Mouse (Mus musculus): Measurements from ENCODE around the gene C2cd2l. TPM values are rescaled to one million over a fixed set of nuclear protein-coding genes. Genes with fewer than 3 reads are reported as not detected.

C2cd2l gene
- polyA plus RNA-seq, 1 experiment from 2014 or later, result 24.8 TPM

GRCm38 (mm10) chr9:44319105-44319886 lies 789 bp downstream of the C2cd2l start:
- peak; percentile 37 for ATAC-seq
- Histone ChIP-seq H3K27me3 (ENCODE audit: control insufficient read depth, insufficient read depth, low read depth, low read length) (no peaks in the 10 kb centered on the region), H3K36me3 (ENCODE audit: control insufficient read depth, insufficient read depth, low read length) (peaks cover 13% of the 10 kb centered on the region), H3K4me3 (ENCODE audit: low read depth, low read length) (peak overlapping the region; percentile 97), H3K9me3 (replicated peaks; ENCODE audit: control insufficient read depth, low read length, poor library complexity, severe bottlenecking) (no peaks in the 10 kb centered on the region), H3K27ac (ENCODE audit: low read length) (peak overlapping the region; percentile 78), H3K4me1 (ENCODE audit: control insufficient read depth, insufficient read depth, low read length) (peaks cover 28% of the 10 kb centered on the region), H3K9ac (ENCODE audit: low read depth, low read length) (peak overlapping the region; percentile 97), H3K4me2 (ENCODE audit: low read length) (peak overlapping the region; percentile 91)
- WGBS, result 2% methylated on average over 37 of the region's 37 CpGs

GRCm38 (mm10) chr9:44318826-44319095 lies 1.3 kb downstream of the C2cd2l start:
- Histone ChIP-seq H3K27me3 (ENCODE audit: control insufficient read depth, insufficient read depth, low read depth, low read length) (no peaks in the 10 kb centered on the region), H3K4me1 (ENCODE audit: control insufficient read depth, insufficient read depth, low read length) (peaks cover 28% of the 10 kb centered on the region), H3K9ac (ENCODE audit: low read depth, low read length) (peak overlapping the region; percentile 97), H3K9me3 (replicated peaks; ENCODE audit: control insufficient read depth, low read length, poor library complexity, severe bottlenecking) (no peaks in the 10 kb centered on the region), H3K4me3 (ENCODE audit: low read depth, low read length) (peak overlapping the region; percentile 97), H3K27ac (ENCODE audit: low read length) (no peak overlapping the region), H3K36me3 (ENCODE audit: control insufficient read depth, insufficient read depth, low read length) (peaks cover 15% of the 10 kb centered on the region), H3K4me2 (ENCODE audit: low read length) (peak overlapping the region; percentile 91)
- ATAC-seq, result no peak
- WGBS, result 30% methylated on average over 3 of the region's 3 CpGs

- no peak for ATAC-seq
- Histone ChIP-seq H3K27ac (ENCODE audit: low read length) (no peak overlapping the region), H3K27me3 (ENCODE audit: control insufficient read depth, insufficient read depth, low read depth, low read length) (no peaks in the 10 kb centered on the region), H3K9ac (ENCODE audit: low read depth, low read length) (peak overlapping the region; percentile 97), H3K9me3 (replicated peaks; ENCODE audit: control insufficient read depth, low read length, poor library complexity, severe bottlenecking) (no peaks in the 10 kb centered on the region), H3K4me2 (ENCODE audit: low read length) (peak overlapping the region; percentile 91), H3K4me3 (ENCODE audit: low read depth, low read length) (peak overlapping the region; percentile 97), H3K36me3 (ENCODE audit: control insufficient read depth, insufficient read depth, low read length) (peaks cover 17% of the 10 kb centered on the region), H3K4me1 (ENCODE audit: control insufficient read depth, insufficient read depth, low read length) (peaks cover 28% of the 10 kb centered on the region)
- WGBS, result 43% methylated on average over 5 of the region's 5 CpGs
Measured at GRCm38 (mm10) chr9:44318076-44318825, 1.8 kb downstream of the C2cd2l start.

- H3K4me2 ChIP-seq (ENCODE audit: low read length), result peak overlapping the region; percentile 91
- no peak for ATAC-seq
- no peaks in the 10 kb centered on the region for H3K9me3 ChIP-seq (replicated peaks; ENCODE audit: control insufficient read depth, low read length, poor library complexity, severe bottlenecking)
- H3K4me1 ChIP-seq (ENCODE audit: control insufficient read depth, insufficient read depth, low read length), result peaks cover 28% of the 10 kb centered on the region
- peaks cover 17% of the 10 kb centered on the region for H3K36me3 ChIP-seq (ENCODE audit: control insufficient read depth, insufficient read depth, low read length)
- 0 out of 2 replicates have a peak overlapping the region, but pooled peaks have one; percentile 97 for H3K9ac ChIP-seq (ENCODE audit: low read depth, low read length)
- H3K27me3 ChIP-seq (ENCODE audit: control insufficient read depth, insufficient read depth, low read depth, low read length), result no peaks in the 10 kb centered on the region
- WGBS, result 69% methylated on average over 4 of the region's 4 CpGs
- no peak overlapping the region for H3K27ac ChIP-seq (ENCODE audit: low read length)
- no peak overlapping the region for H3K4me3 ChIP-seq (ENCODE audit: low read depth, low read length)
Measured at GRCm38 (mm10) chr9:44317452-44317851, 2.6 kb downstream of the C2cd2l start.

- Histone ChIP-seq H3K27me3 (ENCODE audit: control insufficient read depth, insufficient read depth, low read depth, low read length) (no peaks in the 10 kb centered on the region), H3K9ac (ENCODE audit: low read depth, low read length) (no peak overlapping the region), H3K4me2 (ENCODE audit: low read length) (no peak overlapping the region), H3K4me3 (ENCODE audit: low read depth, low read length) (no peak overlapping the region), H3K36me3 (ENCODE audit: control insufficient read depth, insufficient read depth, low read length) (peaks cover 19% of the 10 kb centered on the region), H3K9me3 (replicated peaks; ENCODE audit: control insufficient read depth, low read length, poor library complexity, severe bottlenecking) (no peaks in the 10 kb centered on the region), H3K27ac (ENCODE audit: low read length) (no peak overlapping the region), H3K4me1 (ENCODE audit: control insufficient read depth, insufficient read depth, low read length) (peaks cover 21% of the 10 kb centered on the region)
- ATAC-seq, result no peak
- WGBS, result 96% methylated on average over 18 of the region's 18 CpGs
Measured at GRCm38 (mm10) chr9:44314910-44315309, 5.2 kb downstream of the C2cd2l start.

- H3K27me3 ChIP-seq (ENCODE audit: control insufficient read depth, insufficient read depth, low read depth, low read length), result no peaks in the 10 kb centered on the region
- peaks cover 19% of the 10 kb centered on the region for H3K4me1 ChIP-seq (ENCODE audit: control insufficient read depth, insufficient read depth, low read length)
- 54% methylated on average over 4 of the region's 4 CpGs for WGBS
- H3K4me2 ChIP-seq (ENCODE audit: low read length), result no peak overlapping the region
- peaks cover 19% of the 10 kb centered on the region for H3K36me3 ChIP-seq (ENCODE audit: control insufficient read depth, insufficient read depth, low read length)
- no peak for ATAC-seq
- no peak overlapping the region for H3K27ac ChIP-seq (ENCODE audit: low read length)
- H3K4me3 ChIP-seq (ENCODE audit: low read depth, low read length), result no peak overlapping the region
- H3K9ac ChIP-seq (ENCODE audit: low read depth, low read length), result no peak overlapping the region
- no peaks in the 10 kb centered on the region for H3K9me3 ChIP-seq (replicated peaks; ENCODE audit: control insufficient read depth, low read length, poor library complexity, severe bottlenecking)
Measured at GRCm38 (mm10) chr9:44314257-44314547, 5.9 kb downstream of the C2cd2l start.

- H3K9ac ChIP-seq (ENCODE audit: low read depth, low read length), result no peak overlapping the region
- H3K36me3 ChIP-seq (ENCODE audit: control insufficient read depth, insufficient read depth, low read length), result peaks cover 19% of the 10 kb centered on the region
- no peak overlapping the region for H3K27ac ChIP-seq (ENCODE audit: low read length)
- no peak for ATAC-seq
- WGBS, result 72% methylated on average over 19 of the region's 19 CpGs
- no peaks in the 10 kb centered on the region for H3K9me3 ChIP-seq (replicated peaks; ENCODE audit: control insufficient read depth, low read length, poor library complexity, severe bottlenecking)
- no peak overlapping the region for H3K4me2 ChIP-seq (ENCODE audit: low read length)
- H3K4me3 ChIP-seq (ENCODE audit: low read depth, low read length), result no peak overlapping the region
- H3K27me3 ChIP-seq (ENCODE audit: control insufficient read depth, insufficient read depth, low read depth, low read length), result no peaks in the 10 kb centered on the region
- H3K4me1 ChIP-seq (ENCODE audit: control insufficient read depth, insufficient read depth, low read length), result peaks cover 14% of the 10 kb centered on the region
Measured at GRCm38 (mm10) chr9:44313476-44314256, 6.4 kb downstream of the C2cd2l start.

GRCm38 (mm10) chr9:44311136-44312134 lies 8.7 kb downstream of the C2cd2l start:
- Histone ChIP-seq H3K4me3 (ENCODE audit: low read depth, low read length) (no peak overlapping the region), H3K27ac (ENCODE audit: low read length) (no peak overlapping the region), H3K27me3 (ENCODE audit: control insufficient read depth, insufficient read depth, low read depth, low read length) (no peaks in the 10 kb centered on the region), H3K9ac (ENCODE audit: low read depth, low read length) (no peak overlapping the region), H3K36me3 (ENCODE audit: control insufficient read depth, insufficient read depth, low read length) (peaks cover 19% of the 10 kb centered on the region), H3K4me2 (ENCODE audit: low read length) (no peak overlapping the region), H3K9me3 (replicated peaks; ENCODE audit: control insufficient read depth, low read length, poor library complexity, severe bottlenecking) (no peaks in the 10 kb centered on the region), H3K4me1 (ENCODE audit: control insufficient read depth, insufficient read depth, low read length) (no peaks in the 10 kb centered on the region)
- peak; percentile 36; the same call in 1 of the 2 replicates for ATAC-seq
- 7% methylated on average over 27 of the region's 27 CpGs for WGBS
